Mouse (Mus musculus) cerebellum, adult 2 months (tissue): ENCODE measurements around the gene Tubb2b. TPM values are rescaled to one million over a fixed set of nuclear protein-coding genes. Genes with fewer than 3 reads are reported as not detected.
A peak's percentile ranks its signal among the peaks of the same experiment; 100 is the strongest.

ENCODE experiments used
- DNase-seq, 2 experiments: peaks; one replicate each; pipeline ENCODE4 v3.0.0; 2021
- H3K27ac ChIP-seq: fragments of 200-500 bp; 2 replicates; pipeline ENCODE4 v1.5.1; 2012; ENCODE audit warnings: low read length, control low read depth, inconsistent platforms; ENCODE audit not compliant: insufficient read depth
- H3K27me3 ChIP-seq: fragments of 200-500 bp; 2 replicates; pipeline ENCODE4 v1.6.1; 2012; ENCODE audit warnings: inconsistent platforms, mild to moderate bottlenecking, low read length, moderate library complexity; ENCODE audit not compliant: control insufficient read depth, insufficient read depth
- H3K4me1 ChIP-seq: fragments of 200-500 bp; 2 replicates; pipeline ENCODE4 v1.6.1; 2011; ENCODE audit warnings: low read length; ENCODE audit not compliant: control insufficient read depth, insufficient read depth
- H3K4me3 ChIP-seq: fragments of 200-500 bp; replicated peaks from 2 replicates; pipeline ENCODE3; 2011; ENCODE audit warnings: mild to moderate bottlenecking, low read depth, low read length, control low read depth; ENCODE audit not compliant: insufficient read depth
- CTCF ChIP-seq: fragments of 200-500 bp; IDR thresholded peaks from 2 replicates; pipeline ENCODE4 v1.5.1; 2011; ENCODE audit warnings: low read depth, mild to moderate bottlenecking, control low read depth, low read length, moderate library complexity, borderline replicate concordance; ENCODE audit not compliant: insufficient read depth
- POLR2A ChIP-seq: fragments of 200-500 bp; IDR thresholded peaks from 2 replicates; pipeline ENCODE4 v1.6.1; 2011; ENCODE audit warnings: low read length, control low read depth, borderline replicate concordance; ENCODE audit not compliant: insufficient read depth
- WGBS: fragments of 180-500 bp; shearing (Covaris S2); methylation state at CpG from one replicate; pipeline ENCODE4 v1.1.7; 2018; 5-methylcytosine and 5-hydroxymethylcytosine counted together
- polyA plus RNA-seq: library from polyadenylated mRNA; depleted of rRNA; stranded (reverse); fragments of >200 nt; gene quantifications from 2 replicates; pipeline ENCODE4 v1.2.3, GENCODE M21; 2012; rRNA removed

Gene Tubb2b
- polyA plus RNA-seq, result 224 and 255 TPM in 2 replicates

- Histone ChIP-seq H3K4me3 (peak within 1 kb of the TSS; percentile 55), H3K4me1 (peaks cover 9% of the 10 kb centered on the region; the same call in 1 of the 2 replicates), H3K27ac (no peak within 1 kb of the TSS), H3K27me3 (no peaks in the 10 kb centered on the region)
- 5% methylated on average over 26 of the region's 26 CpGs for WGBS
- TF ChIP-seq CTCF (no peak), POLR2A (no peak)
- DNase-seq, result peak in 1 of 2 experiments; percentile 35
Observed at GRCm38 (mm10) chr13:34130226-34130731, at the start of gene Tubb2b. Gene Tubb2b (minus strand): TSS chr13:34130466.

- H3K4me3 ChIP-seq, result no peak overlapping the region
- no peak for TF ChIP-seq POLR2A
- TF ChIP-seq CTCF, result no peak
- 94% methylated on average over 6 of the region's 6 CpGs for WGBS
Observed at GRCm38 (mm10) chr13:34174025-34174424, 43.8 kb upstream of the Tubb2b start.

GRCm38 (mm10) chr13:34163304-34163975, 33.2 kb upstream of the Tubb2b start:
- H3K27me3 ChIP-seq, result no peaks in the 10 kb centered on the region
- TF ChIP-seq POLR2A, result no peak
- no peak for TF ChIP-seq CTCF
- 26% methylated on average over 12 of the region's 12 CpGs for WGBS
- DNase-seq, result no peak
- peak overlapping the region; percentile 73 for H3K4me3 ChIP-seq
- no peak overlapping the region for H3K27ac ChIP-seq
- H3K4me1 ChIP-seq, result no peaks in the 10 kb centered on the region

More at GRCm38 (mm10) chr13:34174025-34174424, 43.8 kb upstream of the Tubb2b start:
- no peaks in the 10 kb centered on the region for H3K4me1 ChIP-seq
- no peak for DNase-seq
- no peak overlapping the region for H3K27ac ChIP-seq
- H3K27me3 ChIP-seq, result no peaks in the 10 kb centered on the region

GRCm38 (mm10) chr13:34162491-34163303, 32.4 kb upstream of the Tubb2b start, which contains the start of gene Psmg4:
Gene Psmg4 (plus strand): TSS chr13:34162964.
- no peak for TF ChIP-seq CTCF
- peak; percentile 50; the same call in 1 of the 2 replicates for TF ChIP-seq POLR2A
- H3K4me1 ChIP-seq, result no peaks in the 10 kb centered on the region; the same call in 1 of the 2 replicates
- 3% methylated on average over 44 of the region's 44 CpGs for WGBS
- H3K27me3 ChIP-seq, result no peaks in the 10 kb centered on the region
- peak within 1 kb of the TSS; percentile 80 for H3K27ac ChIP-seq
- peak; percentile 90 to 92 for DNase-seq
- H3K4me3 ChIP-seq, result peak within 1 kb of the TSS; percentile 73

GRCm38 (mm10) chr13:34159926-34160325, 29.7 kb upstream of the Tubb2b start:
- Histone ChIP-seq H3K27me3 (no peaks in the 10 kb centered on the region), H3K4me1 (peaks cover 14% of the 10 kb centered on the region; the same call in 1 of the 2 replicates), H3K4me3 (no peak overlapping the region), H3K27ac (no peak overlapping the region)
- whole genome bisulfite sequencing, result 100% methylated on average over 1 of the region's 1 CpGs
- no peak for TF ChIP-seq POLR2A
- no peak for TF ChIP-seq CTCF
- no peak for DNase-seq

GRCm38 (mm10) chr13:34157596-34158157, 27.4 kb upstream of the Tubb2b start:
- H3K27ac ChIP-seq, result no peak overlapping the region

GRCm38 (mm10) chr13:34156840-34157185, 26.5 kb upstream of the Tubb2b start:
- WGBS, result 12% methylated on average over 2 of the region's 2 CpGs
- peaks cover 20% of the 10 kb centered on the region; the same call in 1 of the 2 replicates for H3K4me1 ChIP-seq
- H3K27me3 ChIP-seq, result no peaks in the 10 kb centered on the region
- TF ChIP-seq CTCF (no peak), POLR2A (no peak)
- DNase-seq, result peak; percentile 82 to 90
- no peak overlapping the region for H3K4me3 ChIP-seq
- H3K27ac ChIP-seq, result no peak overlapping the region

More at GRCm38 (mm10) chr13:34157596-34158157, 27.4 kb upstream of the Tubb2b start:
- Histone ChIP-seq H3K27me3 (no peaks in the 10 kb centered on the region), H3K4me3 (no peak overlapping the region), H3K4me1 (peaks cover 20% of the 10 kb centered on the region; the same call in 1 of the 2 replicates)
- DNase-seq, result no peak
- WGBS, result 76% methylated on average over 3 of the region's 3 CpGs
- TF ChIP-seq CTCF (no peak), POLR2A (no peak)
